Mouse (Mus musculus) retina, adult 2 months (tissue): ENCODE data around the gene Inha.

ENCODE experiments used
- DNase-seq: peaks from one replicate; pipeline ENCODE4 v3.0.0-alpha.2; 2012; ENCODE audit warnings: low read depth, low spot score

The Inha gene

GRCm38 (mm10) chr1:75557041-75557440, 50.2 kb downstream of the Inha start:
- DNase-seq, result no peak

GRCm38 (mm10) chr1:75558388-75559178, 51.7 kb downstream of the Inha start:
- no peak for DNase-seq

- DNase-seq, result peak; percentile 77
Observed at GRCm38 (mm10) chr1:75559212-75559925, 52.5 kb downstream of the Inha start.
